Mouse (Mus musculus) hindbrain, embryonic 10.5 days (tissue): ENCODE measurements around the gene Ifitm10. TPM values are rescaled to one million over a fixed set of nuclear protein-coding genes. Genes with fewer than 3 reads are reported as not detected.
"Not testable (repeated sequence)": the region's sequence is repeated elsewhere in the genome, so short reads cannot be mapped to it uniquely, and the experiment has no call there.

Experiments
- DNase-seq: peaks from one replicate; pipeline ENCODE4 v3.0.0-alpha.2; 2017; ENCODE audit warnings: low spot score
- H3K27ac ChIP-seq: fragments of 300-500 bp; sonication (generic); 2 replicates; pipeline ENCODE4 v1.5.1; 2016; ENCODE audit warnings: mild to moderate bottlenecking, moderate library complexity
- H3K27me3 ChIP-seq: fragments of 300-500 bp; sonication (generic); 2 replicates; pipeline ENCODE4 v1.6.1; 2016; ENCODE audit warnings: mild to moderate bottlenecking; ENCODE audit not compliant: poor library complexity, insufficient read depth, severe bottlenecking
- H3K36me3 ChIP-seq: fragments of 300-500 bp; sonication (generic); 2 replicates; pipeline ENCODE4 v1.6.1; 2016; ENCODE audit warnings: mild to moderate bottlenecking, moderate library complexity
- H3K4me1 ChIP-seq: fragments of 300-500 bp; sonication (generic); replicated peaks from 2 replicates; pipeline ENCODE4 v1.6.1; 2016; ENCODE audit warnings: mild to moderate bottlenecking
- H3K4me3 ChIP-seq: fragments of 300-500 bp; sonication (generic); 2 replicates; pipeline ENCODE4 v1.5.1; 2016; ENCODE audit warnings: mild to moderate bottlenecking, moderate library complexity
- H3K9me3 ChIP-seq: fragments of 300-500 bp; sonication (generic); 2 replicates; pipeline ENCODE4 v1.6.1; 2016; ENCODE audit warnings: mild to moderate bottlenecking, moderate library complexity
- WGBS: fragments of 180-500 bp; shearing (Covaris S2); methylation state at CpG from one replicate; pipeline ENCODE4 v1.1.7; 2016; 5-methylcytosine and 5-hydroxymethylcytosine counted together
- polyA plus RNA-seq: library from polyadenylated mRNA; unstranded; fragments of >200 nt; fragmentation: Nextera tagmentation; extraction: Ambion mirVana; gene quantifications from 2 replicates; pipeline ENCODE4 v1.2.1, GENCODE M21; 2016

Ifitm10 gene
- polyA plus RNA-seq, 1 experiment from 2014 or later, result 0.63 TPM

GRCm38 (mm10) chr7:142295418-142295817, 78.1 kb downstream of the Ifitm10 start:
- DNase-seq, result no peak

GRCm38 (mm10) chr7:142293851-142294250, 79.7 kb downstream of the Ifitm10 start:
- H3K9me3 ChIP-seq, H3K4me3 ChIP-seq, H3K36me3 ChIP-seq, H3K4me1 ChIP-seq, H3K27ac ChIP-seq, H3K27me3 ChIP-seq: not testable (repeated sequence)
- 0% methylated on average over 2 of the region's 2 CpGs for WGBS
- peak; percentile 34 for DNase-seq

More at GRCm38 (mm10) chr7:142295418-142295817, 78.1 kb downstream of the Ifitm10 start:
- H3K27ac ChIP-seq, result no peak overlapping the region
- peaks cover 5% of the 10 kb centered on the region; the same call in 1 of the 2 replicates for H3K27me3 ChIP-seq
- no peaks in the 10 kb centered on the region for H3K36me3 ChIP-seq
- no peaks in the 10 kb centered on the region for H3K9me3 ChIP-seq
- H3K4me1 ChIP-seq, result 0 out of 2 replicates have a peak, but pooled peaks cover 2% of the 10 kb centered on the region
- no peak overlapping the region for H3K4me3 ChIP-seq

- Histone ChIP-seq H3K27me3 (peaks cover 36% of the 10 kb centered on the region), H3K4me1 (peaks cover 19% of the 10 kb centered on the region)
- not testable (repeated sequence) for DNase-seq, H3K9me3 ChIP-seq, H3K4me3 ChIP-seq, H3K27ac ChIP-seq, H3K36me3 ChIP-seq
- WGBS, result 80% methylated on average over 9 of the region's 9 CpGs
These were observed 87.5 kb downstream of the Ifitm10 start for GRCm38 (mm10) chr7:142285910-142286612.

- peak overlapping the region; percentile 88 for H3K27ac ChIP-seq
- peak overlapping the region; percentile 64 for H3K4me3 ChIP-seq
- H3K36me3 ChIP-seq, result no peaks in the 10 kb centered on the region
- peaks cover 19% of the 10 kb centered on the region for H3K4me1 ChIP-seq
- peak; percentile 50 for DNase-seq
- peaks cover 39% of the 10 kb centered on the region for H3K27me3 ChIP-seq
- no peaks in the 10 kb centered on the region for H3K9me3 ChIP-seq
- WGBS, result 25% methylated on average over 23 of the region's 23 CpGs
These were observed 88.3 kb downstream of the Ifitm10 start for GRCm38 (mm10) chr7:142285130-142285835.

GRCm38 (mm10) chr7:142284615-142285080, 88.9 kb downstream of the Ifitm10 start:
- under 1% methylated on average over 19 of the region's 19 CpGs for WGBS

GRCm38 (mm10) chr7:142284023-142284591, 89.4 kb downstream of the Ifitm10 start:
- Histone ChIP-seq H3K9me3 (no peaks in the 10 kb centered on the region), H3K27ac (peak overlapping the region; percentile 88), H3K4me1 (peaks cover 19% of the 10 kb centered on the region), H3K36me3 (no peaks in the 10 kb centered on the region), H3K4me3 (peak overlapping the region; percentile 64), H3K27me3 (peaks cover 39% of the 10 kb centered on the region)
- peak; percentile 78 for DNase-seq
- under 1% methylated on average over 38 of the region's 38 CpGs for WGBS

More at GRCm38 (mm10) chr7:142284615-142285080, 88.9 kb downstream of the Ifitm10 start:
- DNase-seq, result peak; percentile 95
- peak overlapping the region; percentile 88 for H3K27ac ChIP-seq
- H3K4me3 ChIP-seq, result peak overlapping the region; percentile 64
- no peaks in the 10 kb centered on the region for H3K36me3 ChIP-seq
- no peaks in the 10 kb centered on the region for H3K9me3 ChIP-seq
- H3K4me1 ChIP-seq, result peaks cover 19% of the 10 kb centered on the region
- peaks cover 39% of the 10 kb centered on the region for H3K27me3 ChIP-seq

- Histone ChIP-seq H3K27me3 (peaks cover 39% of the 10 kb centered on the region), H3K4me1 (peaks cover 19% of the 10 kb centered on the region)
- H3K9me3 ChIP-seq, H3K4me3 ChIP-seq, H3K27ac ChIP-seq, H3K36me3 ChIP-seq, DNase-seq: not testable (repeated sequence)
- WGBS, result 19% methylated on average over 2 of the region's 2 CpGs
These were observed 90.7 kb downstream of the Ifitm10 start for GRCm38 (mm10) chr7:142282847-142283246.

GRCm38 (mm10) chr7:142279291-142279690, 94.3 kb downstream of the Ifitm10 start:
- H3K4me1 ChIP-seq, result not testable (repeated sequence)
- WGBS, result 70% methylated on average over 1 of the region's 1 CpGs

GRCm38 (mm10) chr7:142278183-142278582, 95.4 kb downstream of the Ifitm10 start:
- H3K4me1 ChIP-seq, H3K36me3 ChIP-seq, H3K27ac ChIP-seq, H3K4me3 ChIP-seq, H3K9me3 ChIP-seq: not testable (repeated sequence)
- peaks cover 18% of the 10 kb centered on the region for H3K27me3 ChIP-seq
- DNase-seq, result peak; percentile 60
- WGBS, result 0% methylated on average over 3 of the region's 3 CpGs

More at GRCm38 (mm10) chr7:142279291-142279690, 94.3 kb downstream of the Ifitm10 start:
- peaks cover 24% of the 10 kb centered on the region for H3K27me3 ChIP-seq
- not testable (repeated sequence) for H3K36me3 ChIP-seq, DNase-seq, H3K4me3 ChIP-seq, H3K9me3 ChIP-seq, H3K27ac ChIP-seq

Other genes with a start within 250 kb of the Ifitm10 start
- not detected in 2 replicates for gene Gm39115, start 237.7 kb downstream of the Ifitm10 start, polyA plus RNA-seq
- gene Gm45337, start 229.1 kb downstream of the Ifitm10 start, polyA plus RNA-seq, result not detected in 2 replicates
- not detected in 2 replicates for gene Gm29735, start 216.6 kb downstream of the Ifitm10 start, polyA plus RNA-seq
- not detected in 2 replicates for gene Gm4553, start 208.0 kb downstream of the Ifitm10 start, polyA plus RNA-seq
- gene Krtap5-2, start 197.7 kb downstream of the Ifitm10 start, polyA plus RNA-seq, result not detected in 2 replicates
- not detected in 2 replicates for gene Gm10153, start 183.4 kb downstream of the Ifitm10 start, polyA plus RNA-seq
- not detected in 2 replicates for gene Krtap5-3, start 172.4 kb downstream of the Ifitm10 start, polyA plus RNA-seq
- gene Gm7579, start 161.9 kb downstream of the Ifitm10 start, polyA plus RNA-seq, result not detected in 2 replicates
- not detected in 2 replicates for gene Krtap5-5, start 143.8 kb downstream of the Ifitm10 start, polyA plus RNA-seq
- gene Gm40460, start 132.7 kb downstream of the Ifitm10 start, polyA plus RNA-seq, result not detected in 2 replicates
- not detected in 2 replicates for gene Gm2431, start 115.4 kb downstream of the Ifitm10 start, polyA plus RNA-seq
- not detected in 2 replicates for gene Gm4559, start 99.4 kb downstream of the Ifitm10 start, polyA plus RNA-seq
- not detected in 2 replicates for gene Krtap5-1, start 76.6 kb downstream of the Ifitm10 start, polyA plus RNA-seq
- gene Krtap5-4, start 70.2 kb downstream of the Ifitm10 start, polyA plus RNA-seq, result not detected in 2 replicates
- gene Gm49369, start 8.9 kb upstream of the Ifitm10 start, polyA plus RNA-seq, result 1.5 TPM in 1 of 2 replicates, not detected in the other
- 159 and 198 TPM in 2 replicates for gene Ctsd, start 14.3 kb upstream of the Ifitm10 start, polyA plus RNA-seq
- not detected in 2 replicates for gene Syt8, start 61.1 kb upstream of the Ifitm10 start, polyA plus RNA-seq
- 1.2 and 1.3 TPM in 2 replicates for gene Tnni2, start 68.1 kb upstream of the Ifitm10 start, polyA plus RNA-seq
- 17.9 and 19.4 TPM in 2 replicates for gene Lsp1, start 87.1 kb upstream of the Ifitm10 start, polyA plus RNA-seq
- gene Tnnt3, start 125.1 kb upstream of the Ifitm10 start, polyA plus RNA-seq, result 1.1 and 3.0 TPM in 2 replicates
- gene Mrpl23, start 158.9 kb upstream of the Ifitm10 start, polyA plus RNA-seq, result 17.7 and 19.7 TPM in 2 replicates